Mouse (Mus musculus) testis, adult 2 months (tissue): ENCODE measurements at regions not wholly inside any gene's neighbourhood (a gene's known extent, or its start where the extent isn't known, plus 50 kb on each side); places are given as distances from the start of the nearest gene placed in this dataset.

ENCODE experiments used
- CTCF ChIP-seq: fragments of 200-500 bp; IDR thresholded peaks from 2 replicates; pipeline ENCODE4 v1.5.1; 2012; ENCODE audit warnings: low read depth, mild to moderate bottlenecking, inconsistent platforms, low read length, moderate library complexity; ENCODE audit not compliant: control insufficient read depth, insufficient read depth, insufficient replicate concordance
- POLR2A ChIP-seq: fragments of 200-500 bp; IDR thresholded peaks from 2 replicates; pipeline ENCODE4 v1.6.1; 2012; ENCODE audit warnings: low read depth, mild to moderate bottlenecking, inconsistent platforms, low read length, moderate library complexity; ENCODE audit not compliant: control insufficient read depth

- TF ChIP-seq POLR2A (no peak), CTCF (no peak)
Measured at GRCm38 (mm10) chr4:107747454-107747853, 54.6 kb upstream of the Lrp8 start.
